Mouse (Mus musculus): ENCODE results near the gene Irf8. TPM values are rescaled to one million over a fixed set of nuclear protein-coding genes. Genes with fewer than 3 reads are reported as not detected.

Irf8 gene
- polyA plus RNA-seq, 1 experiment from 2014 or later: 41.9 TPM

DNA sequence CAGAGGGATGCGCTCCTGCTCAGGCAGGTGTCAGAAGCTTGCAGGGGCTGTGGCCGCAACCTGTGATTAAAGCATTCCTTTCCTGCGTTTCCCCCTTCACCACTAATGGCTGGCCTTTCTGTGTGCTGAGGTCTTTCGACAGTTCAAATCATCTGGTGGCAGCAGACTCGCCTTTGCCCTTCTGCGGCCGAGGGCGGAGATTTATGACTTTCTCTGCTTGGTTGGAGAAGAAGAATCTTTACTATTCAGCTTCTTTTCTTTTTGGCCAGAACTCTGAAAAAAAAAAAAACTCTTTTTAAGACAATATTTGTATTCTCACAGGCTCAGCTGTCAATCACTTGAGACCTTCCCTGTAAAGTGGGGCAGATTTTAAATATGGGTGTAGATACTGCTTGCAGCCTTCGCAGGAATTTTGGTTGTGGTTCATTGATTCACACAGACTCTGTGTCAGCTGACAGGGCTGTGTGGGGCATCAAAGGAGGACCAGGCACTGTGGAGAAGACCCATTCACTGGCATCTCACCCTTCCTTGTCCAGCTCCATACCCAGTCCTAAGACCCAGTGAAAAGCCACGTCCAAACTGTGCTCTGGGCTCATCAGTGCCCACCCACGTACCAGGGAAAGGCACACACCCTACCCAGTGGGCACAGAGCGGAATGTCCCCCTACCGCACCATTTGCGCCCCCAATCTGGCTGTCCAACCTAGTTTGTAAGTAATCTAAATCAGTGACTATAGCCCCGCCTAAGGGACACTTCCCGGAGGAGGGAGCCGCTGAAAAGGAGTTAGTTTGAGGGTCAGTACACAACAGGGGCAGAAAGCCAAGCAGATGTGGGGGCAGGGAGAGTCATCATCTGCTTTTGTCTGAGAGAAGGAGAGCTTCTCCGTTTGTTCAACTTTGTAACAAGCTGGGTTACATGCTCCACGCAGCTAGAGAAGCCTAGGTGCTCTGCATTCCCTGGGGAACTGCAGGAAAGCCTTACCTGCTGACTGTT is 19.4 kb downstream of the Irf8 start:
- no peak overlapping the region for H3K4me3 ChIP-seq (replicated peaks)
- peaks cover 32% of the 10 kb centered on the region for H3K4me1 ChIP-seq (replicated peaks)
- no peak overlapping the region for H3K4me2 ChIP-seq (replicated peaks)
- H3K27me3 ChIP-seq (replicated peaks): no peaks in the 10 kb centered on the region
- ATAC-seq: no peak
- H3K36me3 ChIP-seq: no peaks in the 10 kb centered on the region
- H3K9me3 ChIP-seq: no peaks in the 10 kb centered on the region
- 46% methylated on average over 19 of the region's 19 CpGs for WGBS
- no peak overlapping the region for H3K9ac ChIP-seq
- no peak overlapping the region for H3K27ac ChIP-seq

DNA sequence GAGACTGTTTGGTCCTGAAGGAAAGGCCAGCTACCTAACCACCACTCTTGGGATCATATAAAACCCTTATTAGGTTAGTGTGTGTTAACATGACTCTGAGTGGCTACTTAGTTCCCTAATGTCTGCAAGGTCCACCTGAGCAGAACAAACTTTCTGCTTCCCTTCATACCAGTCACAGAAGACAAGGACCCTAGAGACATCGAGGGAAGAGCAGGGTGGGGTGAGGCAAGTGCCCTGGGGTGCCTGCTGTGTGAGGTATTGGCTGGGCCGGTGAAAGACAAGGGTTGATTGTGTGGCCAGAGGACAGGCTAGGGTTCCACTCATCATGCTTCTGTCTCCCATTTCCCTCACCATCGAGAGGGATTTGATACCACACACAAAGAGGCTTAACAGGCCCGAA is 21.8 kb downstream of the Irf8 start:
- no peak for ATAC-seq
- WGBS: 59% methylated on average over 4 of the region's 4 CpGs
- H3K4me1 ChIP-seq (replicated peaks): peaks cover 13% of the 10 kb centered on the region

DNA sequence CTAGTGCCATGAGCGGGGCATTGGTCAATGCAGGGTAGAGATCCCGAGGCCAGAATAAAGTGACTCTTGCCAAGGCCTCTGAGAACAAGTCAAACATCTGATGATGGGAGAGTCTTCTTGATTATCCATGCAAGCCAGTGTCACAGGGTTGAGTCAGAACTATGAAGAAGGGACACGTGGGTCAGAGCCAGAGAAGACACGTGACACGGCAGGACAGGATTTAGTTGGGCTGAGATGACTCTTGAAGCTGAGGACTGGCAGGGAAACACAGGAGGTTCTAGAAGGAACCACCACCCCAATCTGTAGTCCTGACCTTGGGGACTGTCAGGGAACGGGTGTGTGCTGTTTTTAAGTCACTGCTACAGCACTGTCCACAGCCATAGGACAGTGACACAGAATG is 23.7 kb downstream of the Irf8 start:
- Histone ChIP-seq H3K27ac (no peak overlapping the region), H3K36me3 (no peaks in the 10 kb centered on the region), H3K4me1 (replicated peaks) (peaks cover 12% of the 10 kb centered on the region), H3K27me3 (replicated peaks) (no peaks in the 10 kb centered on the region), H3K4me3 (replicated peaks) (no peak overlapping the region), H3K9ac (no peak overlapping the region), H3K9me3 (no peaks in the 10 kb centered on the region), H3K4me2 (replicated peaks) (no peak overlapping the region)
- WGBS: 89% methylated on average over 6 of the region's 6 CpGs
- no peak for ATAC-seq

More for the DNA sequence above, 21.8 kb downstream of the Irf8 start:
- Histone ChIP-seq H3K27ac (no peak overlapping the region), H3K4me3 (replicated peaks) (no peak overlapping the region), H3K36me3 (no peaks in the 10 kb centered on the region), H3K9me3 (no peaks in the 10 kb centered on the region), H3K27me3 (replicated peaks) (no peaks in the 10 kb centered on the region), H3K4me2 (replicated peaks) (no peak overlapping the region), H3K9ac (no peak overlapping the region)

DNA sequence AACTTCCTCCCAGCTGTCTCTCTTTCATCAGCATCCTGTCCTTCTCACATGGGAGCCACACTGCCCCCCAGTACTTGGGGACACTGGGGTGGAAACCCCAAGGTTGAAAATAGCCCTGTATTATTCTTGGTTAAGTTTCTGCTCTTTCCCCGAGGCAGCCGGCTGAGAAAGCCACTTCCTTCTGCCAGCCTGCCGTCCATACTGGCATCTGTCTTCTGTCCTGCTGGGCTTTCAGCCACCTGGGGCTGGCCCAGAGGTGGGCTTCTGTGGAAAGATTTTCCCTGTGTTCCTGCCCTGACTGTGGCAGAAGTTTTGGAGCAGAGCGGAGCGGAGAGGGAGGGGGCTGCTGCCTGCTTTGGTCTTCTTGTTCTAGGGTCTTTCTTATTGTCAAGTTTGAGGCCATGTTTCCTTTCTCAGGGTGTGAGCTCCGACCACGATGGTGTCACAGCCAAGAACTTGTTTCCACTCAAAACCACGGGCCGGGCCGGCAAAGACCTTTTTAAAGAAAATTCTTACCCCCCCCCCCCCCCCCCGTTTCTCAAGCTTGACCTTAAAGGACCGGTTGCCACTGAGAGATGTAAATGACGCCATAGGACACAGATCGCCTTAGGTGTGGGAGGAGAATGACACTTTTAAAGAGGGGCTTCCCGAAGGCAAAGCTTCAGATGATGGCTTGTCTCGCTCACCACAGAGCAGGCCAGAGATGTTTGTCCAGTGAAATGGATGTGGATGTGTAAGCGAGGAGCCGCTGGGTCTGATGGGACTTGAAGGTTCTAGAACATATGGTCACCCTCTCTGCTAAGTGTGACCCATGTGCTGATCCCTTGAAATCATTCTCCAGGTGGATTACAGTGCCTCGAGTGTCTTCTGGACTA is 24.4 kb downstream of the Irf8 start:
- H3K27me3 ChIP-seq (replicated peaks): no peaks in the 10 kb centered on the region
- WGBS: 84% methylated on average over 19 of the region's 19 CpGs
- H3K9ac ChIP-seq: no peak overlapping the region
- H3K27ac ChIP-seq: no peak overlapping the region
- 0 out of 2 replicates have a peak, but pooled peaks cover 6% of the 10 kb centered on the region for H3K4me1 ChIP-seq (replicated peaks)
- no peaks in the 10 kb centered on the region for H3K9me3 ChIP-seq
- no peak overlapping the region for H3K4me2 ChIP-seq (replicated peaks)
- H3K4me3 ChIP-seq (replicated peaks): no peak overlapping the region
- H3K36me3 ChIP-seq: no peaks in the 10 kb centered on the region
- no peak for ATAC-seq

DNA sequence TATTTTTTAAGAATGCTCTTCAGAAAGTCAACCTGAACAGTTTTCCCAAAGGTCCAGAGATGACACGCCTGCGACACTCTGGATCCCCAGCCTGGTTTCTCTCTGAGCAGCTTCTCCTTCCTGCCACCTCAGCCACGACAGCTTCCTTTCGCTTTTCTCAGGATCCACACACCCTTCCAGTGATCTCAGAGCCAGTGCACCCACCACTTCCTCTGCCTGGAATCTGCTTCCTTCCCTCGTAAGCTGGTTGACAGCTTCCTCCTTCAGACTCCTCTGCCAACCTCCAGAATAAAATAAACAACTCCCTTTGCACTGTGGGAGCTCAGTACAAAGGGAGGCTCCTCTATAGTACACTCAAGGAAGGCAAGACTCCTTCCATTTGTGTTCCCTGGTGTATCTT is 27.1 kb downstream of the Irf8 start:
- H3K36me3 ChIP-seq: no peaks in the 10 kb centered on the region
- 48% methylated on average over 5 of the region's 5 CpGs for WGBS
- H3K4me2 ChIP-seq (replicated peaks): no peak overlapping the region
- no peaks in the 10 kb centered on the region for H3K4me1 ChIP-seq (replicated peaks)
- H3K9ac ChIP-seq: no peak overlapping the region
- H3K4me3 ChIP-seq (replicated peaks): no peak overlapping the region
- no peaks in the 10 kb centered on the region for H3K9me3 ChIP-seq
- no peak for ATAC-seq
- no peaks in the 10 kb centered on the region for H3K27me3 ChIP-seq (replicated peaks)
- H3K27ac ChIP-seq: no peak overlapping the region

DNA sequence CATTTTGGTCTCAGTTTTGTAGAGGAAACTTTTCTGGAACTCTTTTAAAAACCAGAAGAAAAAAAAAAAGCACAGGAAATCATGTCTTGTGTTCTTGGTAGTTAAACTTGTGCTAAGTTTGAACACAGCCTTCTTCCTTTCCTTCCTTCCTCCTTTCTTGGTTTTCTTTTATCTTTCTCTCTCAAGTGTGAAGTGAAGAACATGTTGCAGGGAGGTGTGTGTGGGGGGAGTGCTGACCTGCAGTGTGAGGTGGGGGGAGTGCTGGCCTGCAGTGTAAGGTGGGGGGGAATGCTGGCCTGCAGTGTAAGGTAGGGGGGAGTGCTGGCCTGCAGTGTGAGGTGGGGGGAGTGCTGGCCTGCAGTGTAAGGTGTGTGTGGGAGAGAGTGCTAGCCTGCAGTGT is 28.5 kb downstream of the Irf8 start:
- H3K9ac ChIP-seq: no peak overlapping the region
- no peaks in the 10 kb centered on the region for H3K27me3 ChIP-seq (replicated peaks)
- no peak overlapping the region for H3K27ac ChIP-seq
- 0 out of 2 replicates have a peak, but pooled peaks cover 3% of the 10 kb centered on the region for H3K4me1 ChIP-seq (replicated peaks)
- no peaks in the 10 kb centered on the region for H3K36me3 ChIP-seq
- no peak overlapping the region for H3K4me3 ChIP-seq (replicated peaks)
- no peaks in the 10 kb centered on the region for H3K9me3 ChIP-seq
- no peak overlapping the region for H3K4me2 ChIP-seq (replicated peaks)
- no peak for ATAC-seq

DNA sequence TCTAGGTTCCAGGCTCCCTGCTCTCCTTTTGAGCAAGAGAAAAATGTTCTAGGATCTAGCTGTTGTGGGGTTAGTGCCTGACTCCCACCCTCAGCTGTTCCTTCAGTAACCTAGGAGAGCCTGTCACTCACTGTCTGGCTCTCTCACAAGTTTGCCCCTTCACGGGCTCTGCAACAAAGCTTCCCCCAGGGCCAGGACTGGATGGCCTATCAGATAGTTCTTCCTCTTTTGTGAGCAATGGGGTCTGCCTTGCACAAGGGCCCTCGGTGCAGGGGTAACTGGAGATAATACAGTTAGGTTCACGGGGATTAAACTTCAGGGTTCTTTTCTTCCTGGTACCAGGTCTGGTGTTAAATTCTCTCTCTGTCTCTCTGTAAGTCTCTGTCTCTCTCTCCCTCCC is 30.5 kb downstream of the Irf8 start:
- Histone ChIP-seq H3K27ac (no peak overlapping the region), H3K27me3 (replicated peaks) (no peaks in the 10 kb centered on the region), H3K4me3 (replicated peaks) (no peak overlapping the region), H3K36me3 (no peaks in the 10 kb centered on the region), H3K9me3 (no peaks in the 10 kb centered on the region), H3K9ac (no peak overlapping the region), H3K4me2 (replicated peaks) (no peak overlapping the region), H3K4me1 (replicated peaks) (0 out of 2 replicates have a peak, but pooled peaks cover 3% of the 10 kb centered on the region)
- WGBS: 58% methylated on average over 3 of the region's 3 CpGs
- ATAC-seq: no peak

DNA sequence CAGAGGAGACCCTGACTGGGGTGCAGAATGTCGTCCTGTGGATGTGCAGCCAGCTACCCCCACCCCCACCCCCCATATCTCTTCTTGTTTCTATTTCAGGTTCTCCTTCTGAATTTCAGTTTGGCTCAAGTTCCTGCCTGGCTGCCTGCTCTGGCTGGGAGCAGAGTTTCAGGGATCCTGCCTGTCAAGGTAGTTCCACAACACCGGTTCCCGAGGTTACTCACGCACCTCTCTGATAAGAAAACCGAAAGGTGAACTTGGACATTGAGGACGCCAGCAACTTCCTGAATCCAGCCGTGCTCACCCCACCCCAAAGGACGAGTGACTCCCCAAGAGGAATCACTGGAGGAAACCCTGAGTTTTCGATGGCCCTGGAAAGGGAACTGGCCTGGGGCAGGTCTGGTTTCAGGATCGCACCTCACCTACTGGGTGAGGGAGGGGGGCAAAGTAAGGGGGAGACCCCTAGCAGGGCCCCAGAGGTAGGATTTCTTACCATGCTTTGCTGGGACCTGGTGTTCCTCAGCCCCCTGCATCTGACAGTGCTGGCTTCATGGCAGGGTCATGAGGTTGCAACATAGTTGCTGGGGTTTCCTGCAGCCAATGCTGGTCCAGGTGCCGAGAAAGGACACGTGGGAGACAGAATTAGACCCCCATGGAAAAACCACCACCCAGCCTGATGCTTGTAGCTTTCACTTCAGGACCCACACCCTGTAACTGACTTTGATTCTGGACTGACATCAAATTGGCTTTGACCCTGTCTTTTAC is 32.5 kb downstream of the Irf8 start:
- H3K4me3 ChIP-seq (replicated peaks): no peak overlapping the region
- no peaks in the 10 kb centered on the region for H3K9me3 ChIP-seq
- H3K4me2 ChIP-seq (replicated peaks): peak overlapping the region; percentile 9; the same call in 1 of the 2 replicates
- H3K27ac ChIP-seq: no peak overlapping the region
- peak; percentile 47 for ATAC-seq
- 0 out of 2 replicates have a peak, but pooled peaks cover 3% of the 10 kb centered on the region for H3K4me1 ChIP-seq (replicated peaks)
- WGBS: 52% methylated on average over 12 of the region's 12 CpGs
- no peaks in the 10 kb centered on the region for H3K36me3 ChIP-seq
- no peaks in the 10 kb centered on the region for H3K27me3 ChIP-seq (replicated peaks)
- H3K9ac ChIP-seq: no peak overlapping the region

DNA sequence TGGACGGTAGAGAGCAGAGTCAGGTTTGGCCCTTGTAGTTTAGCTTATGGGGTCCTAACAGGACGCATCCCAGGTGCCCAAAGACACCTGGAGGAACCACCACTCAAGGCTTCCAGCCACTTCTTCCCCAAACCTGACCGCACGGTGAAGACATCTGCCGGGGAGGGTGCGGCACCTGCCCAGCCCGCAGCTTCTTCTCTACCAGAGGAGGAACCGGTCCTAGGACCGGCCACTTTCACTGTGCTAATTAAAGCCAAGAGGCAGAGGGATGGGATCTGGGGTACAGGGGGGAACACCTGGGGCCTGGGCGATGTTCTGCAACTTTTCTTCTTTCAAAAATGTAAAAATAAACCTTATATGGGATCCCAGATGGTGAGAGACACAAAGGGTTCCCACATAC is 41.0 kb downstream of the Irf8 start:
- H3K9me3 ChIP-seq: no peaks in the 10 kb centered on the region
- H3K4me1 ChIP-seq (replicated peaks): no peaks in the 10 kb centered on the region
- no peak for ATAC-seq
- H3K9ac ChIP-seq: no peak overlapping the region
- H3K4me2 ChIP-seq (replicated peaks): no peak overlapping the region
- no peaks in the 10 kb centered on the region for H3K36me3 ChIP-seq
- 93% methylated on average over 10 of the region's 10 CpGs for WGBS
- no peak overlapping the region for H3K27ac ChIP-seq
- no peaks in the 10 kb centered on the region for H3K27me3 ChIP-seq (replicated peaks)
- no peak overlapping the region for H3K4me3 ChIP-seq (replicated peaks)

DNA sequence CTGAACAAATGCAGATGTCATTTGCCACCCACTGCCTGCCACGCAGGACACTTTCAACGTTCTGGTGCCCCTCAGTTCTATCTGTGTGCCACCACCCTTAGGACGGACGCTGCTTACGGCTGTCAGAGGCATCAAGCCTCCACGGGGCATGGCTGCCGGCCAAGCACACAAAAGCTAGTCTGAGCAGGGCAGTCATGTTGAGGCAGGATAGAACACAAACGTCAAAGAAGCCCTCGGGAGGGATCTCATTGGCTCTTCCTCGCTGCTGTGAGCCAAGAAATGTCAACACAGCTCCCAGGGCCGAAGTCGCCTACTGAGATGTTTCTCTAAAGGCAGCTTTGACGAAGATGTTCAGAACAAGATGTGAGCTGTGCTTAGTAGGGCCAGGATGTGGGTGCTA is 41.6 kb downstream of the Irf8 start:
- H3K9me3 ChIP-seq: no peaks in the 10 kb centered on the region
- H3K36me3 ChIP-seq: no peaks in the 10 kb centered on the region
- no peak for ATAC-seq
- 55% methylated on average over 13 of the region's 13 CpGs for WGBS
- H3K4me2 ChIP-seq (replicated peaks): no peak overlapping the region
- no peak overlapping the region for H3K27ac ChIP-seq
- H3K4me1 ChIP-seq (replicated peaks): no peaks in the 10 kb centered on the region
- no peak overlapping the region for H3K9ac ChIP-seq
- no peak overlapping the region for H3K4me3 ChIP-seq (replicated peaks)
- H3K27me3 ChIP-seq (replicated peaks): no peaks in the 10 kb centered on the region

DNA sequence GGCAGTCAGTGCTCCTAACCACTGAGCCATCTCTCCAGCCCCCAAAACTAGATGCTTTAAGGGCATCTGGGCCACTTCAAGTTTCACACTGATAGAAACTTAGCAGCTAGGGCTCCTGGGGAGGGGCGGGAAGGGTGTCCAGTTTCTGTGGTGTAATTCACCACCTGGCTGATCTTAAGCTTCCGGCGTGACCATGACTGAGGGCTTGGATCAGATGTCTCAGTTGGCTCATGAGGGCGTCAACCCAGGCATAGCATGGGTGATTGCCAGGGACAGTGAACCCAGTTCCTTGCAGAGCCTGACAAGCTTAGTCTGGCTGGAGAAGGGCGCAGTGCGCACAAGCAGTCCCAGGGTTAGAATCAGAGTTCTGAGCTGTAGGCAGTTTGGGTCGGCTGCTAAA is 42.9 kb downstream of the Irf8 start:
- no peak overlapping the region for H3K27ac ChIP-seq
- H3K27me3 ChIP-seq (replicated peaks): no peaks in the 10 kb centered on the region
- WGBS: 95% methylated on average over 7 of the region's 7 CpGs
- no peak overlapping the region for H3K4me2 ChIP-seq (replicated peaks)
- no peak for ATAC-seq
- no peaks in the 10 kb centered on the region for H3K4me1 ChIP-seq (replicated peaks)
- H3K36me3 ChIP-seq: no peaks in the 10 kb centered on the region
- H3K9ac ChIP-seq: no peak overlapping the region
- no peaks in the 10 kb centered on the region for H3K9me3 ChIP-seq
- no peak overlapping the region for H3K4me3 ChIP-seq (replicated peaks)

DNA sequence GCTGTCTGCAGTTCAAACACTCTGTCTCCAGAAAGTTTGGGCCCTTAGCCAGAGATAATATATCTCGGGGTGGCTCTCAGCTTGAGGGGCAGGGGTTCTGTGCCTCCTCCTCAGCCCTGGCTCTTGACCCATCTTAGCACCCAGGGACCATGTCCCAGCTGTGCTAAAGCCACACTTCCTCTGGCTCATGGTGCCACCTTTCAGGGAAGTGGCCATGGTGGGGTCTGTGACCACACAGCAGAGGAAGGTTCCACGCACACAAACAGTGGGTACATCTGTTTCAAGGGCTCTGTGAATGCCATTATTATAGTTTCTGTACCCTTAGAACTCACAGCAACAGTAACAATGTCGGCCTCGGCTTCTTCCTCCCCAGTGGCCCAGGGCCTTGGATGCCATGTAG is 47.6 kb downstream of the Irf8 start:
- no peak overlapping the region for H3K9ac ChIP-seq
- no peaks in the 10 kb centered on the region for H3K9me3 ChIP-seq
- H3K4me1 ChIP-seq (replicated peaks): no peaks in the 10 kb centered on the region
- H3K36me3 ChIP-seq: no peaks in the 10 kb centered on the region
- no peak for ATAC-seq
- no peaks in the 10 kb centered on the region for H3K27me3 ChIP-seq (replicated peaks)
- H3K27ac ChIP-seq: no peak overlapping the region
- 86% methylated on average over 4 of the region's 4 CpGs for WGBS
- H3K4me3 ChIP-seq (replicated peaks): no peak overlapping the region
- H3K4me2 ChIP-seq (replicated peaks): no peak overlapping the region

Data from intestine, embryonic 15.5 days (tissue).